Mouse (Mus musculus): ENCODE measurements around the gene Lta. TPM values are rescaled to one million over a fixed set of nuclear protein-coding genes. Genes with fewer than 3 reads are reported as not detected.

The Lta gene
- total and polyA plus RNA-seq, 2 experiments = not detected

GRCm38 (mm10) chr17:35251162-35251719, 46.1 kb upstream of the Lta start:
- no peak overlapping the region for H3K9ac ChIP-seq (ENCODE audit: low read depth, low read length)
- 59% methylated on average over 15 of the region's 15 CpGs for WGBS
- TF ChIP-seq POLR2A (IDR thresholded peaks at IDR 0.05; ENCODE audit: extremely low read depth, insufficient read depth, low read length) (no peak), CTCF (IDR thresholded peaks at IDR 0.05; ENCODE audit: low read depth, low read length) (no peak)
- H3K36me3 ChIP-seq (ENCODE audit: control insufficient read depth, insufficient read depth, low read length) = peaks cover 44% of the 10 kb centered on the region
- H3K79me2 ChIP-seq (ENCODE audit: control insufficient read depth, insufficient read depth, low read length) = no peaks in the 10 kb centered on the region
- H3K4me1 ChIP-seq (ENCODE audit: control insufficient read depth, insufficient read depth, low read length) = no peaks in the 10 kb centered on the region
- H3K4me3 ChIP-seq (ENCODE audit: insufficient read depth, low read depth, low read length) = no peak overlapping the region
- DNase-seq (ENCODE audit: extremely low read depth, low read depth, low spot score) = peak; percentile 69
- no peak overlapping the region for H3K27ac ChIP-seq (replicated peaks; ENCODE audit: insufficient read depth, low read depth, low read length)
- H3K27me3 ChIP-seq (ENCODE audit: control insufficient read depth, insufficient read depth, low read length) = no peaks in the 10 kb centered on the region

- H3K4me1 ChIP-seq (ENCODE audit: control insufficient read depth, insufficient read depth, low read length) = no peaks in the 10 kb centered on the region
- no peak overlapping the region for H3K27ac ChIP-seq (replicated peaks; ENCODE audit: insufficient read depth, low read depth, low read length)
- H3K4me3 ChIP-seq (ENCODE audit: insufficient read depth, low read depth, low read length) = no peak overlapping the region
- H3K36me3 ChIP-seq (ENCODE audit: control insufficient read depth, insufficient read depth, low read length) = peaks cover 50% of the 10 kb centered on the region
- no peak for TF ChIP-seq POLR2A (IDR thresholded peaks at IDR 0.05; ENCODE audit: extremely low read depth, insufficient read depth, low read length)
- TF ChIP-seq CTCF (IDR thresholded peaks at IDR 0.05; ENCODE audit: low read depth, low read length) = no peak
- H3K27me3 ChIP-seq (ENCODE audit: control insufficient read depth, insufficient read depth, low read length) = no peaks in the 10 kb centered on the region
- no peaks in the 10 kb centered on the region; the same call in 1 of the 2 replicates for H3K79me2 ChIP-seq (ENCODE audit: control insufficient read depth, insufficient read depth, low read length)
- no peak overlapping the region for H3K9ac ChIP-seq (ENCODE audit: low read depth, low read length)
- 93% methylated on average over 3 of the region's 3 CpGs for WGBS
- DNase-seq (ENCODE audit: extremely low read depth, low read depth, low spot score) = no peak
Observed at GRCm38 (mm10) chr17:35250348-35251120, 45.4 kb upstream of the Lta start.

GRCm38 (mm10) chr17:35249451-35250197, 44.5 kb upstream of the Lta start:
- Histone ChIP-seq H3K4me1 (ENCODE audit: control insufficient read depth, insufficient read depth, low read length) (no peaks in the 10 kb centered on the region), H3K9ac (ENCODE audit: low read depth, low read length) (no peak overlapping the region), H3K27me3 (ENCODE audit: control insufficient read depth, insufficient read depth, low read length) (no peaks in the 10 kb centered on the region), H3K4me3 (ENCODE audit: insufficient read depth, low read depth, low read length) (no peak overlapping the region), H3K27ac (replicated peaks; ENCODE audit: insufficient read depth, low read depth, low read length) (no peak overlapping the region), H3K36me3 (ENCODE audit: control insufficient read depth, insufficient read depth, low read length) (peaks cover 58% of the 10 kb centered on the region), H3K79me2 (ENCODE audit: control insufficient read depth, insufficient read depth, low read length) (peaks cover under 1% of the 10 kb centered on the region; the same call in 1 of the 2 replicates)
- 81% methylated on average over 19 of the region's 19 CpGs for WGBS
- TF ChIP-seq CTCF (IDR thresholded peaks at IDR 0.05; ENCODE audit: low read depth, low read length) (no peak), POLR2A (IDR thresholded peaks at IDR 0.05; ENCODE audit: extremely low read depth, insufficient read depth, low read length) (no peak)
- no peak for DNase-seq (ENCODE audit: extremely low read depth, low read depth, low spot score)

- no peaks in the 10 kb centered on the region for H3K4me1 ChIP-seq (ENCODE audit: control insufficient read depth, insufficient read depth, low read length)
- WGBS = 87% methylated on average over 14 of the region's 14 CpGs
- no peak for DNase-seq (ENCODE audit: extremely low read depth, low read depth, low spot score)
- no peak overlapping the region for H3K27ac ChIP-seq (replicated peaks; ENCODE audit: insufficient read depth, low read depth, low read length)
- H3K4me3 ChIP-seq (ENCODE audit: insufficient read depth, low read depth, low read length) = no peak overlapping the region
- no peak overlapping the region for H3K9ac ChIP-seq (ENCODE audit: low read depth, low read length)
- H3K27me3 ChIP-seq (ENCODE audit: control insufficient read depth, insufficient read depth, low read length) = no peaks in the 10 kb centered on the region
- H3K79me2 ChIP-seq (ENCODE audit: control insufficient read depth, insufficient read depth, low read length) = peaks cover 6% of the 10 kb centered on the region; the same call in 1 of the 2 replicates
- H3K36me3 ChIP-seq (ENCODE audit: control insufficient read depth, insufficient read depth, low read length) = peaks cover 64% of the 10 kb centered on the region
- TF ChIP-seq CTCF (IDR thresholded peaks at IDR 0.05; ENCODE audit: low read depth, low read length) (no peak), POLR2A (IDR thresholded peaks at IDR 0.05; ENCODE audit: extremely low read depth, insufficient read depth, low read length) (no peak)
Observed at GRCm38 (mm10) chr17:35248986-35249385, 43.8 kb upstream of the Lta start.

- no peak overlapping the region for H3K9ac ChIP-seq (ENCODE audit: low read depth, low read length)
- TF ChIP-seq POLR2A (IDR thresholded peaks at IDR 0.05; ENCODE audit: extremely low read depth, insufficient read depth, low read length) = no peak
- H3K27me3 ChIP-seq (ENCODE audit: control insufficient read depth, insufficient read depth, low read length) = no peaks in the 10 kb centered on the region
- H3K36me3 ChIP-seq (ENCODE audit: control insufficient read depth, insufficient read depth, low read length) = peaks cover 65% of the 10 kb centered on the region
- H3K79me2 ChIP-seq (ENCODE audit: control insufficient read depth, insufficient read depth, low read length) = peaks cover 24% of the 10 kb centered on the region
- no peak overlapping the region for H3K27ac ChIP-seq (replicated peaks; ENCODE audit: insufficient read depth, low read depth, low read length)
- no peak overlapping the region for H3K4me3 ChIP-seq (ENCODE audit: insufficient read depth, low read depth, low read length)
- H3K4me1 ChIP-seq (ENCODE audit: control insufficient read depth, insufficient read depth, low read length) = peaks cover 10% of the 10 kb centered on the region
- WGBS = 84% methylated on average over 7 of the region's 7 CpGs
- no peak for DNase-seq (ENCODE audit: extremely low read depth, low read depth, low spot score)
Observed at GRCm38 (mm10) chr17:35247144-35247543, 42.0 kb upstream of the Lta start.

Measured in liver, adult 2 months (tissue).